Mouse (Mus musculus) left cerebral cortex, postnatal 14 days (tissue): ENCODE data around the gene Dll1. TPM values are rescaled to one million over a fixed set of nuclear protein-coding genes. Genes with fewer than 3 reads are reported as not detected.
A peak's percentile ranks its signal among the peaks of the same experiment; 100 is the strongest.

ENCODE experiments used
- DNase-seq, 2 experiments: peaks; one replicate each; pipeline ENCODE4 v3.0.0; 2021 to 2022; ENCODE audit warnings: low spot score in 2 of 2, mixed read lengths in 1 of 2
- intact Hi-C: fragments of 180-260 bp; cut with DNase I; formaldehyde crosslinking; loops from one replicate; pipeline ENCODE4 v1.15.1; 2025
- total RNA-seq, 2 experiments: library from RNA; stranded (reverse); gene quantifications; 2 replicates each; pipeline ENCODE4 v1.2.3; 2021

Gene Dll1
- total RNA-seq, 2 experiments from 2014 or later: 8.2 to 9.0 TPM

DNA sequence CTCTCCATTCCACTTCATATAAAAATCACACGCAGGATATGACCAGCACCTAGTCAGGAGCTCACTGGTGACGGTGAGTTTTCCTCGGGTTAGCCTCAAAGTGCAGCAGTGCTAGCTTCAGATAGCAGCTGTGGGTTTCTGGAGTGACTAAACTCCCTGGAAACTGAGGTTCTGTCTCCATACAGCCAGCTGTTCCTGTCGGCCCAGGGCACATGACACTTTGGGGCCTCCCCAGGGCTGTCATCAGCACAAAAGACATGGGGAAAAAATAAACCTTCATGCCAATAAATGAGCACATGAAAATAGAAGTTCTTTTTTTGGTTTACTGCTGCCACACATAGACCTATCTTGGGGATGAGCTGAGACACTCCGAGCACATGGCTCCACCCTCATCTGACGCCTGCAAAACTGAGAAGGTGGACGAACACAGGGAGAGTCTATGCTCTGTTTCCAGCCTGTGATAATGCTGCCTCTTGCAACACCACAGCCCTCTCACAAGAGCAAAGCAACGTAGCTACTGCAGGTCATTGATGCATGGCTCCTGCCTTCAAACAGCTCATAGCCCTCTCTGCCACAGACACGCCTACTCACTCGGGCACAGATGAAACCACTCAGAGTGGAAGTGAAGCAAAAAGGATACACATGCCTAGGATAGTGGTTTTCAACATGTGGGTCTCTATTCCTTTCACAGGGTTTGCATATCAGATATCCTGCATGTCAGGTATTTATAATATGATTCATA lies 23.6 kb downstream of the Dll1 start:
- intact Hi-C loops: no loop called here
- peak; percentile 39 to 44 for DNase-seq

DNA sequence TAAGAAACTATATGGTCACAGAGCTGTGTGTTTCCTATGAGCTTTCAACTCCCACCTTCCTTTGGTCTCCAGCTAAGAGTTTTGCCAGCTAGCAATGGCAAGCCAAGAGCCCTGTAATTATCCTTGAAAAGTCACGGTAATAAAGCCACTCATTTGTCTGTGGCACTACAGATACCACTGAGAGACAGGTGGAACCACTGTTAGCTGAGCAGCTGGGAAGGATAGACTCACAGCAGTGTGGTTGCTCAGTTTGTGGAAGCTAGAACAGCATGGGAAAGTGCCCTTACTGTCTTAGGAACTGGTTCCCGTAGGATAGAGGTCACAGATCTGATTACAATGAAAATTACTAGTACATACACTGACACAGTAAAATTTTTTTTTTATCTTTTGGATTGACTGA lies 26.5 kb downstream of the Dll1 start:
- no peak for DNase-seq
- intact Hi-C loops: no loop called here

GRCm38 (mm10) chr17:15343071-15343822 lies 33.4 kb downstream of the Dll1 start:
- intact Hi-C loops: no loop called here
- no peak for DNase-seq

DNA sequence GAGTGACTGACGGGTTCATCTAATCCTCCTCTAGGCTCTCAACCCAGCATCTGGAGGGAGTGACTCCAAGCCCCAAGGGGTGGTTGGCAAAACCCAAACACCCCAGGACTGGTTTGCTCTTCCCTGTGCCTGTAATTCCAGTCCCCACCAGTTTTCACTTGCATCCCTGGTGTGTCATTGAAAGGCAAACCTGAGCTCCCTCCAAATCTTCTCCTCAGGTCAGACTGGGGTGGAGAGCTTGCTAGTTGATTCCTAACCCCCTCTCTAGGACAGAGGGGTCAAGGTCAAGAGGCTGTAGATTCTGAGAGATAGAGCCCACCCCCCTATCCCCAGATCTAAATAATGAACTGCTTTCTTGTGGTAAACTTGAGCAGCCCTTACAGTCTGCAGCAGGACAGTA lies 38.8 kb downstream of the Dll1 start:
- intact Hi-C loops: no loop called here
- no peak for DNase-seq

GRCm38 (mm10) chr17:15329740-15330318 lies 46.8 kb downstream of the Dll1 start:
- DNase-seq: no peak

DNA sequence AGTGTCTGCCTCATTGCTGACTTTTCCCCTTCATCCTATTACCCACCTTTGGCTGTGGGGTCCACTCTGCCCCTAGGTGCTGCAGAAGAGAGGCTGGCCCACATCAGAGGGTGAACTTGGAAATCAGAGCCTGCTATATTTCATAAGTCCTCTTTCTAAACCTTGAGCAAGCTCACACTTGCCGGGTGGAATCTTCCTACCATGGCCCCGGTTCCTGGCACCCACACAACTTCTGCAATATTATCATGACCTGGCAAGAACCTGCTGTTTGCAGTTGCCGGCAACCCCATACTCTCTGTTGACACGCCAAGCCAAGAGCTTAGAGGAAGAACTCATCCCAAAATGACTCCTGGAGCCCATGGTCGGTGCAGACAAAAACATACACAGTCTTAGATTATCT lies 49.6 kb downstream of the Dll1 start:
- DNase-seq: no peak
- intact Hi-C loops: no loop called here

More at GRCm38 (mm10) chr17:15329740-15330318, 46.8 kb downstream of the Dll1 start:
- intact Hi-C loops: no loop called here

GRCm38 (mm10) chr17:15325976-15326842 lies 50.5 kb downstream of the Dll1 start:
- intact Hi-C loops: no loop called here
- no peak for DNase-seq

DNA sequence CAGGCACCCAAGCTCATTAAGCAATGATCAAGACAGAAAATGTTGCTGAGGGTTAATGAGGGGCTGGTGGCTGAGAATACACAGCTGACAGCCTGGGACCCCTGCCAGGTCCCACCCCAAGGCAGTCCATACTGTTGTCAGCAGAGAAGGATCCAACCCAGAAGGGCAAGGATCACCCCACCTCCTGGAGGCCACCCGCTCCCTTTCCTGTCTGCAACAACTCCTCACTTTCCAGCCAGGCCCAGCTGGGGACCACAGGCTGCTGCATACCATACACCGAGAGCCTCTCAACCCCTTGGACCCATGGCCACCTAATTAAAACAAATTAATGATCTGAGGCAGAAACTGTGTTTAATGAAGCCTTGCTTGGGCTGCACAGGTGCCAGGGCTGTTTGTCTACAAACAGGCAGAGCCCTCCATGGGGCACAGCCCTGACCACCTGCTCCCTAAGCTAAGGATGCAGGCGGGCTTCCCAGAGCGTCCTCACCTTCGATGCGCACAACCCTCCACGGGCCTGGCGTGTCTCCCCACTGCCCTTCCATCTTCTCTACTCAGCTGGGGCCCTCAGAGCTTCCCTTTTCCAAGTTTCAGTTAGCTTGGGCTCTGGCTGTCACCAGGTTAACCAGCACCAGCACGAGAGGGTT lies 53.4 kb downstream of the Dll1 start:
- DNase-seq: no peak
- intact Hi-C loops: no loop called here

Other genes starting within 250 kb of the Dll1 start
- gene Fam120b, start 19.3 kb upstream of the Dll1 start, total RNA-seq: 10 to 100 TPM; 34.2 to 38.5 TPM
- 100 to 1,000 TPM; 124 to 125 TPM for gene Psmb1, start 122.9 kb upstream of the Dll1 start, total RNA-seq
- gene Tbp, start 123.0 kb upstream of the Dll1 start, total RNA-seq: 10 to 100 TPM; 25.3 to 31.0 TPM
- gene Pdcd2, start 150.4 kb upstream of the Dll1 start, total RNA-seq: 10 to 100 TPM; 13.1 to 14.4 TPM
- gene Prdm9, start 187.5 kb upstream of the Dll1 start, total RNA-seq: 1 to 10 TPM; 1.5 to 2.8 TPM